Mouse (Mus musculus): ENCODE data around the gene Larp4. TPM values are rescaled to one million over a fixed set of nuclear protein-coding genes. Genes with fewer than 3 reads are reported as not detected.

Larp4 gene
- polyA plus RNA-seq, 1 experiment from 2014 or later: 26.3 TPM

- H3K4me1 ChIP-seq: no peaks in the 10 kb centered on the region
- no peak for ATAC-seq (ENCODE audit: insufficient number of reproducible peaks, low FRiP score, low TSS enrichment, low read depth)
- H3K27ac ChIP-seq: no peak overlapping the region
- WGBS: 76% methylated on average over 4 of the region's 4 CpGs
- no peak overlapping the region for H3K9ac ChIP-seq
- H3K9me3 ChIP-seq: no peaks in the 10 kb centered on the region
- H3K36me3 ChIP-seq: no peaks in the 10 kb centered on the region
- no peak overlapping the region for H3K4me3 ChIP-seq
- H3K4me2 ChIP-seq: no peak overlapping the region
- H3K27me3 ChIP-seq: no peaks in the 10 kb centered on the region
Observed at GRCm38 (mm10) chr15:100060513-100061140, 90.8 kb downstream of the Larp4 start.

- no peak for ATAC-seq (ENCODE audit: insufficient number of reproducible peaks, low FRiP score, low TSS enrichment, low read depth)
- Histone ChIP-seq H3K4me2 (no peak overlapping the region), H3K4me3 (no peak overlapping the region), H3K4me1 (0 out of 2 replicates have a peak, but pooled peaks cover 2% of the 10 kb centered on the region), H3K9me3 (no peaks in the 10 kb centered on the region), H3K9ac (no peak overlapping the region), H3K27ac (no peak overlapping the region), H3K27me3 (no peaks in the 10 kb centered on the region), H3K36me3 (no peaks in the 10 kb centered on the region)
- WGBS: 96% methylated on average over 3 of the region's 3 CpGs
Observed at GRCm38 (mm10) chr15:100061377-100061776, 91.5 kb downstream of the Larp4 start.

- no peak overlapping the region for H3K9ac ChIP-seq
- H3K4me3 ChIP-seq: no peak overlapping the region
- no peaks in the 10 kb centered on the region for H3K36me3 ChIP-seq
- WGBS: 92% methylated on average over 13 of the region's 13 CpGs
- no peak overlapping the region for H3K4me2 ChIP-seq
- H3K9me3 ChIP-seq: no peaks in the 10 kb centered on the region
- H3K27me3 ChIP-seq: no peaks in the 10 kb centered on the region
- no peak for ATAC-seq (ENCODE audit: insufficient number of reproducible peaks, low FRiP score, low TSS enrichment, low read depth)
- H3K4me1 ChIP-seq: 0 out of 2 replicates have a peak, but pooled peaks cover 2% of the 10 kb centered on the region
- no peak overlapping the region for H3K27ac ChIP-seq
Observed at GRCm38 (mm10) chr15:100063229-100063773, 93.4 kb downstream of the Larp4 start.

Other genes starting within 250 kb of the Larp4 start
- 162 and 175 TPM in 2 replicates for gene Cox14, start 244.4 kb upstream of the Larp4 start, polyA plus RNA-seq (2015; fragmentation: Nextera tagmentation; extraction: Ambion mirVana)
- gene Cers5, start 197.2 kb upstream of the Larp4 start, polyA plus RNA-seq (2015; fragmentation: Nextera tagmentation; extraction: Ambion mirVana): 83.6 and 84.8 TPM in 2 replicates
- 90.2 and 91.6 TPM in 2 replicates for gene Lima1, start 94.6 kb upstream of the Larp4 start, polyA plus RNA-seq (2015; fragmentation: Nextera tagmentation; extraction: Ambion mirVana)
- gene Fam186a, start 3.0 kb upstream of the Larp4 start, polyA plus RNA-seq (2015; fragmentation: Nextera tagmentation; extraction: Ambion mirVana): 0.10 TPM in 1 of 2 replicates, not detected in the other
- 9.8 and 11.3 TPM in 2 replicates for gene Dip2b, start 68.6 kb downstream of the Larp4 start, polyA plus RNA-seq (2015; fragmentation: Nextera tagmentation; extraction: Ambion mirVana)